Mouse (Mus musculus) olfactory bulb, adult 2 months (tissue): Measurements from ENCODE around the gene Gata5. TPM values are rescaled to one million over a fixed set of nuclear protein-coding genes. Genes with fewer than 3 reads are reported as not detected.

Experiments used
- H3K27ac ChIP-seq: fragments of 200-500 bp; 2 replicates; pipeline ENCODE4 v1.5.1; 2012; ENCODE audit warnings: low read depth, low read length; ENCODE audit not compliant: insufficient read depth
- H3K4me1 ChIP-seq: fragments of 200-500 bp; 2 replicates; pipeline ENCODE4 v1.6.1; 2012; ENCODE audit warnings: low read length; ENCODE audit not compliant: control insufficient read depth, insufficient read depth
- H3K4me3 ChIP-seq: fragments of 200-500 bp; 2 replicates; pipeline ENCODE4 v1.5.1; 2012; ENCODE audit warnings: mild to moderate bottlenecking, low read depth, low read length, moderate library complexity; ENCODE audit not compliant: insufficient read depth
- CTCF ChIP-seq: fragments of 200-500 bp; IDR thresholded peaks from 2 replicates; pipeline ENCODE4 v1.5.1; 2012; ENCODE audit warnings: low read depth, mild to moderate bottlenecking, low read length, moderate library complexity; ENCODE audit not compliant: insufficient read depth
- POLR2A ChIP-seq: fragments of 200-500 bp; IDR thresholded peaks from 2 replicates; pipeline ENCODE4 v1.6.1; 2012; ENCODE audit warnings: mild to moderate bottlenecking, low read depth, low read length, moderate library complexity; ENCODE audit not compliant: insufficient read depth
- WGBS: fragments of 180-500 bp; shearing (Covaris S2); methylation state at CpG from one replicate; pipeline ENCODE4 v1.1.7; 2018; 5-methylcytosine and 5-hydroxymethylcytosine counted together
- polyA plus RNA-seq: library from polyadenylated mRNA; stranded (reverse); fragments of >200 nt; gene quantifications from 2 replicates; pipeline ENCODE4 v1.2.4, GENCODE M21; 2012; ENCODE audit warnings: low replicate concordance; ENCODE audit not compliant: missing spikeins, insufficient read depth, insufficient read length

Gene Gata5
- polyA plus RNA-seq, 1 experiment: not detected

DNA sequence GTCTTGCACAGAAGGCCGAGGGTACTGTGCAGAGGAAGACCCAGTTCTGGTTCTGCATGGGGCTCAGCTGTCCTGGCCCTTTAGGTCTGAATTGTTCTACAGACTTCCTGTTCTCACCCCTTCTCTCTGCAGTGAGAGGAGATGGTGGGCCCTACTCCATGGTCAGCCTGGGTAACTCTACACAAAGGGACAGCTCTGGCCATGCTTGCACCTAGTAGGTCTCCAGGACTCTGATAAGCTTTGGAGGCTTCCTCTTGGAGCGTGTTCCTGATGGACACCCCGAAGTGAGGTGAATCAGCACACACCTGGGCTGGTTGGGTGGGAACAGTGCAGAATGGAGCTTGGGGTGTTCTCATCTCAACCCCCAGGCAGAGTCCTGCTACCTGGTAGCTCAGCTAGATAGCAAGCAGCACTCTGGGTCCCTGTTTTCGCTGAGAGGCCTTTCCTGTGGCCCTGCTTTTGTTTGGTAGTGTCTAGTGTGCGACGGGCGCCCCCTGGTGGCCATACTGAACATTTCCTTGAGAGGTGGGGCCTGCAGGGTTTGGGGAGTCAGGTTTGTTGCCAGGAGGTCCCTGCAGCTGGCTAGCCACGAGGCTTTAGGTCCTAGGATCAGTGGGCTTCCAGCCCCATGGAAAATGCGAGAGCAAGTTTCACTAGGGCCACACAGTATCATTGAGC, 12.5 kb upstream of the Gata5 start:
- TF ChIP-seq CTCF (peak; percentile 91), POLR2A (no peak)
- 32% methylated on average over 9 of the region's 9 CpGs for WGBS
- Histone ChIP-seq H3K27ac (no peak overlapping the region), H3K4me1 (0 out of 2 replicates have a peak, but pooled peaks cover 2% of the 10 kb centered on the region), H3K4me3 (no peak overlapping the region)

DNA sequence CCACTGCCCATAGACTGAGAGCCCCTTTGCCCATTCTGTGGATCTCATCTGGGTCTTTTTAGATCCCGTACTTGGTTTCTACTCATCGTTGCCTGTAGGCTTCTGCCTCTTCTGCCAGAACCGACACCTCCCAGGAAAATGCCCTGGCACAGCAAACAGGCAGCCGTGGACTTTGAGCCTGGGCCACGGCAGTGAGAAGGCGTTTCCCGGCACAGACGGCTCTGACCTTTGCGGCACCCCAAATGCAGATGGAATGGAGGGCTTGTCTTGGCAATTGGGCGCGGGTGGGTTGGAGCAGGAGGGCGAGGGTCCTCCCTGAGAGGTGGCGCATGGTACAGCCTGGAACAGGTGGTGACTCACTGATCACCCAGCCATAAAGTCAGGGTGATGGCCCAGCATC, 8.6 kb upstream of the Gata5 start:
- Histone ChIP-seq H3K4me1 (0 out of 2 replicates have a peak, but pooled peaks cover 2% of the 10 kb centered on the region), H3K27ac (no peak overlapping the region), H3K4me3 (no peak overlapping the region)
- no peak for TF ChIP-seq POLR2A
- no peak for TF ChIP-seq CTCF
- 86% methylated on average over 13 of the region's 13 CpGs for WGBS

DNA sequence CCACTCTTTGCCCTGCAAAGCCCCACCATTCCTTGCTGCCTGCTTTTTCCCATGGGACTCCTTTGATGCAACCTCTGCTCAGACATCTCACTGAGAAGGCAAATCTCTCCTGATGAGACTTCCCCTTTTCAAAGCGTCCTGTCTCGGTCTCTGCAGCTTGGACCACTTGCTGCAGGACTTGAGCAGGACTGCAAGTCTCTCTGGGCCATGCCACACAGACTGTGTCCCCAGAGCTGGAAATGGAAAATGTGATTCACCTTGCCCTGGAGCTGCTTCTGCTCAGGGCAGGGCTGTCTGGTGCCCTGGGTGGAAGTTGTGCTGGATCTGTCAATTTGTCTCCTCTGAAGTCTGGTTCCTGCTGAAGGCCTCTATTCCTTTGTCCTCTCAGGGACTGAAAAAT, 7.7 kb upstream of the Gata5 start:
- 0 out of 2 replicates have a peak, but pooled peaks cover 2% of the 10 kb centered on the region for H3K4me1 ChIP-seq
- TF ChIP-seq CTCF: no peak
- no peak for TF ChIP-seq POLR2A
- no peak overlapping the region for H3K27ac ChIP-seq
- H3K4me3 ChIP-seq: no peak overlapping the region
- 86% methylated on average over 2 of the region's 2 CpGs for WGBS

DNA sequence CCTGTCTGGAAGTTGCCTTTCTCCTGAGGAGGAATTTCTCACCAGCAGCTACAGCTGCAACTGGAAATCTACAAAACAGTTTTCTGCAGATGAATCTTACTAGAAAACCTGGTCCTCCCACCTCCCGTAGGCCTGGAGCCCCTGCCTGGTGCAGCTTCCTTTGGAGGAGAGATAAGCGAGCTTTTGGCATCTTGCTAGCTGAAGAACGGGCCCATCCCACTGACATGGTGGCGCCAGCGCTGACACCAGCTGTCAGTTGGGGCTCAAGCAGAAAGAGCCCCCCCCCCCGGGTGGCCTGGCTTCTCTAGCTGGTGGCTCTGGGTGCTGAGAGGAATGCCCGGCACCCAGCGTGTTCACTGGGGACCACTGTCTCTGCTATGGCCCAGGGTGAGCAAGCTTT, 6.7 kb upstream of the Gata5 start:
- Histone ChIP-seq H3K27ac (no peak overlapping the region), H3K4me3 (no peak overlapping the region), H3K4me1 (no peaks in the 10 kb centered on the region)
- TF ChIP-seq POLR2A (no peak), CTCF (no peak)
- 70% methylated on average over 8 of the region's 8 CpGs for WGBS

DNA sequence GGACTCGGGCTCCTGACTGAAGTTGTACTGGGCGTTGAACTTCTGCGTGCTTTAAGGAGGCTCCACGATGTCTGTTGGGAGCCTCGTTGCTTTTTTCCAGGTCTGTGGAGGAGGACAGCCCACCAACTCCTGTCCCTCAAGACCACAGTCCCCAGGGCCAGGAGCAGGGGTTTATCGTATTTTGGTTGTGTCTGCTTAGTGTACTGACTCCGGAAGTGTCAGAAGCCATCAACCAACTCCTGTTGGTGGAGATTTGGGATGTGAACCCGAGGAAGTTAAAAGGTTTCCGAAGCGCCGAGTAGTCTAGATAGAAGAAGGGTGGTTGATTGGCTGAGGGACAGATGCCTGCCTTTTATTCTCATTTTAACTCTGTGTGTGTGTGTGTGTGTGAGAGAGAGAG, 5.4 kb upstream of the Gata5 start:
- Histone ChIP-seq H3K4me3 (no peak overlapping the region), H3K4me1 (no peaks in the 10 kb centered on the region), H3K27ac (no peak overlapping the region)
- WGBS: 69% methylated on average over 11 of the region's 11 CpGs
- TF ChIP-seq POLR2A (no peak), CTCF (no peak)

- H3K27ac ChIP-seq: no peak overlapping the region
- TF ChIP-seq CTCF (no peak), POLR2A (no peak)
- 2% methylated on average over 69 of the region's 69 CpGs for WGBS
- peaks cover 13% of the 10 kb centered on the region for H3K4me1 ChIP-seq
- H3K4me3 ChIP-seq: no peak overlapping the region; the same call in 1 of the 2 replicates
These were observed 535 bp downstream of the Gata5 start for GRCm38 (mm10) chr2:180333778-180334550.

GRCm38 (mm10) chr2:180329466-180329865, 5.0 kb downstream of the Gata5 start:
- Histone ChIP-seq H3K4me3 (no peak overlapping the region), H3K27ac (no peak overlapping the region), H3K4me1 (peaks cover 9% of the 10 kb centered on the region)
- TF ChIP-seq CTCF: no peak
- no peak for TF ChIP-seq POLR2A
- WGBS: 98% methylated on average over 1 of the region's 1 CpGs

DNA sequence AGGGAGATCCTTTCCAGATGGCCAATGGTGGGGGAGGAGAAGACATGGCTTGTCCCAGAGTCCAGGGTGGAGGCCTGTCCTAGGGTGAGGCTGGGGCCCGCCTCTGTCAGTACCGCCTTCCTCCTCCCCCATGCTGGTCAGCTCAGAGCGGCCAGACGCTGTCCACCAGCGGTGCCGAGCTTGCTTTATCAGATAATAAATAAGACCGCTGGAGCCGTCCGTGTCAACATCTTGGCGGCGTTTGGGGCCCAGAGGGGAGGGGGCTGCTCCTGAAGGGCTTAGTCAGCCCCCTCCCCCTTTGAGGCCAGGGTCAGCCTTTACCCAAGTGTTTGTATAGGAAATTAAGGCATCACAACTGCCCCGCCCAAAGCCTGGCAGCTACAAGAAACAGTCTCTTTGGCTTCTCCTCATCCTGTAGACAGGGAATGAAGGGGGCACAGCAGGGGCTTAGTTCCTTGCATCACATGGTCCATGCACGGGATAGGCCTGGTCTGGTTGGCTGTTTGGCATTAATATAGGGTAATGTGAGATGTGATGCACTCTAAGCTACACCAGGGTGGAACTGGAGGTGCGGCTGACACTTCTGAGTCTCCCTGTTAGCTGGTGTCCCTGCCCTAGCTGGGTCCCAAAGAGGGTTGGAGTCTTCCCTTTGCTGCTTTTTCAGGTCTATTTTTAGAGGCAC, 11.7 kb downstream of the Gata5 start:
- H3K27ac ChIP-seq: no peak overlapping the region

DNA sequence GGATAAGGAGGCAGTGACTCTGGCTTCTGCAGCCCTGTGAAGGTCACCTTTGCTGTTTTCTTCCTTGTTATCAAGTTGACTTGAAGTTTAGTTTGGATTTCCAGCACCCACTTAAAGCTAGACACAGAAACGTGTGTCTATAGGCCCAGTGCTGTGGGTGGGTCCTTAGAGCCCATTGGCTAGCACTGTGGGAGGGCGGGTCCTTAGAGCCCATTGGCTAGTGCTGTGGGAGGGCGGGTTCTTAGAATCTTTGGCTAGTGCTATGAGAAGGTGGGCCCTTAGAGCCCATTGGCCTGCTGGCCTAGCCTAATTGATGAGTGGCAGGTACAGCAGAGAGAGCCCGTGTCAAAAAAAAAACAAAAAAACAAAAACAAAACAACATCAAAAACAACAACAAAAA, 14.3 kb downstream of the Gata5 start:
- no peaks in the 10 kb centered on the region for H3K4me1 ChIP-seq
- WGBS: 85% methylated on average over 4 of the region's 4 CpGs
- no peak for TF ChIP-seq CTCF
- TF ChIP-seq POLR2A: no peak
- H3K4me3 ChIP-seq: no peak overlapping the region
- H3K27ac ChIP-seq: no peak overlapping the region

More for the DNA sequence above, 11.7 kb downstream of the Gata5 start:
- Histone ChIP-seq H3K4me3 (no peak overlapping the region), H3K4me1 (no peaks in the 10 kb centered on the region)
- 65% methylated on average over 14 of the region's 14 CpGs for WGBS
- TF ChIP-seq CTCF: no peak
- TF ChIP-seq POLR2A: no peak
